Mouse (Mus musculus): ENCODE measurements at regions not wholly inside any gene's neighbourhood (a gene's known extent, or its start where the extent isn't known, plus 50 kb on each side); places are given as distances from the start of the nearest gene placed in this dataset.

DNA sequence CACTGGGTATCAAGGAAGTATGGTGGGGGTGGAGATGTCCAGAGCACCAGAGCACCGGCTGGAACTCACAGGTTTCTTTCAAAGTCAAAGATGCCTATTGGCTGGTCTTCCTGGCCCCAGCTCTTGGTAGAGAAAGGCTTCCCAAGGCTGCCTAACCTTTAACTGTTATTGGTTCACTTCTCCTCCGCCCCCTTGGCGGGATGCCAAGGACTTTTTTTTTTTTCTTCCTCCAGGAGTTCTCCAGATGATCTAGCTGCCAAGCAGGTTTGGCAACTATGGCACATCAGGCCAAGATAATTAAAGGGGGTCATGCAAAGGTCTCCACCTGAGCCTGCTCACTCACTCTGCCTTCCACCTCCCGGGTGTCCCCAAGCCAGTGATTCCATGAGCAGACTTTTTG is 67.5 kb downstream of the Sc5d start:
- DNase-seq (ENCODE audit: extremely low spot score in 1 of 2, low spot score in 1 of 2): no peak

DNA sequence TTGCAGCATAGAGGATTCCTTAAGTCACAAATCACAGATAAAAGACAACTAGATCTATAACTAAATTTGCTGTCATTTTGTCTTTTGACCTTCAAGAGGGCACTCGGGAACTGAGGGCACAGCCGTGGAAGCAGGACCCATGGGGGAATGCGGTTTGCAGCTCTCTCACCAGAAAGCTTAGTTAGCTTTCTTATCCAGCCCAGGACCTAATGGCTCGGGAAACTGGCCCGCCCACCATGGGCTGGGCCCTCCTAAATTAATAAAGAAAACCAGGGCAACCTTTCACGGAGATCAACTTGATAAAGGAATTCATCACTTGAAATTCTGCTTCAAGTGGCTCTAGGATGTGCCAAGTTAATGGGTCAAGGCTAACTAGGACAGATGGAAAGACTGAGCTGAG is 67.9 kb downstream of the Sc5d start:
- DNase-seq (ENCODE audit: extremely low spot score in 1 of 2, low spot score in 1 of 2): no peak

DNA sequence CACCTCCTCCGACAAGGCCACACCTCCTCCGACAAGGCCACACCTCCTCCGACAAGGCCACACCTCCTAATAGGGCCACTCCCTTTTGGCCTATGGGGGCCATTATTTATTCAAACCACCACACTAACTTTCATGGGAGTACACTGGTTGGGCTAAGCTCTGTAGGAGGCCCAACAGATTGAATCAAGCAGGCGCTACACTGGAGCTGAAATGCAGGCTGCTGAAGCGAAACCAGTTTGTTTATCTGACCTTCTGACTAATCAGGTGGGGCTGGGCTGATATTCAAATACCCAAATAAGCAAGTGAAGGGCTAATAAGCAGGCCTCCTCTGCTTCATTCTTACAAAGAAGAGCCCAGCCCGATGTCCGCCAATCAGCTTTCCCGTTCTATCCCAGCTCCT is 68.4 kb downstream of the Sc5d start:
- DNase-seq (ENCODE audit: extremely low spot score in 1 of 2, low spot score in 1 of 2): no peak

DNA sequence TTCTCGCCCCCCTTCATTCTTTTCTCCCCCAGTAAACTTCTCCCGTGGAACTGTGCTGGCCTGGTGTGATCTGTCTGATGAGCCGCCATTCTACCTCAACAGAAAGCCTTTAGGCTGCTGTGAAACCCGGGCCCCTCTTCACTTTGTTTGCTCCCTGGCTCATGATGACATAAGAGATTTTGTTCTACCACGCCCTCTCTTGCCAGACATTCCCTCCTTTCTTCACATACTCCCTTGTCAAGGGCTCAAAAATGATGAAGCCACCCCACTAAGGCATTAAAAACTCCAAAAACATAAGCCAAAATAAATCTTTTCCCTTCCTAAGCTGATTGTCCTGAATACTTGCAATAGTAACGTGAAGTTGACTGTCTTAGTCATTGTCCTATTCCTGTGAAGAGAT is 69.1 kb downstream of the Sc5d start:
- no peak for DNase-seq (ENCODE audit: extremely low spot score in 1 of 2, low spot score in 1 of 2)

DNA sequence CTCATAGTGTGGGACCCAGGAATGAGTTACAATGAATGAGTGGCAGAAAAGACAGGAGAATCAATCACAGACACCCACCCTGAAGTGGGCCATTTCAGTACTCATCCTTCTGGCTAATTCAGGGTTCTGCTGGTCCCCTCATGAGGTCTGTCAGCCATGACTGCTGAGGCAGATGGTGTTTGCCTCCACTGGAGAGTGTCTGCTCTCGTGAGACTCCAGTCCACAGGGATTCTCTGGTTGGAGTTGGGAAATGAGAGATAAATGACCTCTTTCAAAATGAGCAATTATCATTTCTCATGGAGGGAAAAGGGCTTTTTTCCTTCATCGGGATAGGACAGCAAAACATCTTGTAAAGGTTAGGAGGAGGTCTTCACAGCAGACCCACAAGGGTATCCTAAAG is 69.9 kb downstream of the Sc5d start:
- no peak for DNase-seq (ENCODE audit: extremely low spot score in 1 of 2, low spot score in 1 of 2)

DNA sequence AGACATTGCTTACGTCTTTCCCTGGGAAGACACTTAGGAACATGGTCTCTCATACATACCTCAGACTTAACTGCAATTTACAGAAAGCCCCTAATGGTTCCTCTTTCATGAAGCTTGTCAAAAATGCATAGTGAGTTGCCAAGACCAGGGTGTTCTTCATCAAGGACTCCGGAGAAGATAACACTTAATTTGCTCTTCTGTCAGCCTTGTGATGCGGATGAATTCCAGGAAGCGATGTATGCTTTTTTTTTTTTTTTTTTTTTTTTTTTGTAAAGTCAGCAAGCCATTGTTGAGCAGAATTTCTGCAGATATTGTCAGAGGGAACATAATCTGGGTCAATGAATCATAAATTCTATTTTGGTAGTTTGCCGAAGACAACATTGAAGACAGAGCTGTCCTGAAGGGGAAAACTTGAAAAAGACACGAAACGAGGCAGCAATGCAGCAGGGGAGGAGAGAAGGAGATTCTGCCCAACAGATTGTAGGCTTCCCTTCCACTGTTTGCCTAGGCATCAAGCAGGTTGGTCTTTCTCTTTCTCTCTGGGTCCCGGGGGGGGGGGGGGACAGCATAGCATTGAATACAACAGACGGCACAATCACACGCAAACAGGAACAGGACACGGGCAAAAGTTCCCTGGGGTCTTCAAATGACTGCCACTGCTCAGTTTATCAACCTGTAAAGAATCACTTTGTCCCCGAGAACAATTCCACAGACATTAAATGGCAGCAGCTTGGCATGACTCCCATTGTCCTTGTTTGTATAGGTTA is 69.1 kb upstream of the Sorl1 start:
- DNase-seq (ENCODE audit: extremely low spot score in 1 of 2, low spot score in 1 of 2): no peak

DNA sequence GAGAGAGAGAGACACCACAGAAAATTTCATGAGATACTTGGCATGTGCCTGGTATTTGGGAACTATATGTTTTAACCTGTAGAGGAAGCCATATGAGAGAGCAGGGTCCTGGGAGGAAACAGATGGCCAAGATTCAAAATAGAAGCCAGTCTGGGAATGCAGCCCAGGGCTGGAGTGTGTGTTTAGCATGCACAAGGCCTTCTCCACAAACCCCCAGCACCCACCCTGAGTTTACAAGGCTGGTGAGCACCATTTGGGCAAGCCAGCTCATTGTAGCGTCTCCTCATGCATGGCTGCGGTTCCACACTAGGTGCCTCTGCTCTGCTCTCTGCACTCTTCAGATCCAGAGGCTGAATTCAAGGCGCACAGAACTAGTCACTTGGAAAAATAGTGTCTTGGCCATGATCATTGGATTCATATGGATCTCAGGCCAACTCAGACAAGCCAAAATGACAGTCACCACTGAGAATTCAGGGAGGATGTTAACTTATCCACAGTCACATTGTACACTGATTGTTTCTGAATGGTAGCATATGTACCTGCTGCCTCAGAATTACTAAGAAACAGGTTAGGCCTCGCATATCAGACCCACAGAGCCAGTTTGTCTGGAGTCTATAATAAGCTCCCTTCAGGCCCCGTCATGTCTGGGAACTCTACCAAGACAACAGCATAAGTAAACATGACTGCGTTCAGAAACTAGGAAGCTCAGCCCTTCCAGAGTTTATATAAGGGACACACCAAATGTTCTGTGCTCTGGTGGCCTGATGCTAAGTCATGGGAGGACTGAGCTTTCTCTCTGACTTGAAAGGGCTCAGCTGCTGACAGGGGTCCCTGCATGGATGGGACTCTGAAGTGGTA is 63.5 kb upstream of the Sorl1 start:
- DNase-seq (ENCODE audit: extremely low spot score in 1 of 2, low spot score in 1 of 2): peak in 1 of 2 experiments; percentile 40

DNA sequence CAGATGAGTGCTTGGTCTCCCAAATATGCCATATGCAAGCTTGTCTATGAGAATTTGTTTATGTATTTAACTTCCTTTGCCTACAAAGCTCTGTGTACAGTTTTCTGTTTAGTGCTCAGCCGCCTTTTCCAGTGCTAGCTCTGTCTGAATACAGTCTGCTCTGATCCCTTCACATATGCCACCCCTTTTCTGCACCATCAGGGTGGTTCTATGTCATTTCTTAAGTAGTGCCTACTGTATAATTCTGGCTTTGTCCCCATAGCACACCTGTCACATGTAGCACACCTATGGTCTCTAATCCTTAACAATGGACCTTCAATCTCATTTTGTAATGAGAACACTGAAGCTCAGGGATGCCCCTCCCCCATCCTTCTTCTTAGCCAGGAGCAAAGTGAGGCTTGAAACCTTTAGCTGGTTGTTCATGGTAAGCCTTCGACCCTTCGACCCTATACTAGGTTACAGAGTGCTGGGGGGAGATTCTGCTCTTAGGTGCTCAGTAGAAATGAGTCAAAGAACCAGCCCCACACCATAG is 60.1 kb upstream of the Sorl1 start:
- DNase-seq (ENCODE audit: extremely low spot score in 1 of 2, low spot score in 1 of 2): no peak

DNA sequence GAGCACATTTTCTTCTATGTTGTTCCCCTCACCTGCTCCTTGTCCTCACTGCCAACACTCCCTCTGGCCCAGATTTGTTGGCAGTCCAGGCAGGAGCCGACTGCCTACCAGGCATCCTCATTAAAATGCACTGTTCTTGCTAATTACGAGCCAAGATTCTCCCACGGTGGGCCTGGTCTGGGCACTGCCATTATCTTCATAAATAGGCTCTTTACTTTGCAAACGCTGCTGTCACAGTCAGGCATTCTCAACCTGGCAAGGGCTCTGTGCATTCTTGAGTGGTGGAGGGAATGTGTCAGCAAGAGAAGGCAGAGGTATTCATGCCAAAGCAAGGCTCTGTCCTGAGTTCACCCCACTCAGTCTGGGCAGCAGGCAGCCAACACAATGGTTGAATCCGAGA is 59.4 kb upstream of the Sorl1 start:
- DNase-seq (ENCODE audit: extremely low spot score in 1 of 2, low spot score in 1 of 2): peak; percentile 21 to 45

DNA sequence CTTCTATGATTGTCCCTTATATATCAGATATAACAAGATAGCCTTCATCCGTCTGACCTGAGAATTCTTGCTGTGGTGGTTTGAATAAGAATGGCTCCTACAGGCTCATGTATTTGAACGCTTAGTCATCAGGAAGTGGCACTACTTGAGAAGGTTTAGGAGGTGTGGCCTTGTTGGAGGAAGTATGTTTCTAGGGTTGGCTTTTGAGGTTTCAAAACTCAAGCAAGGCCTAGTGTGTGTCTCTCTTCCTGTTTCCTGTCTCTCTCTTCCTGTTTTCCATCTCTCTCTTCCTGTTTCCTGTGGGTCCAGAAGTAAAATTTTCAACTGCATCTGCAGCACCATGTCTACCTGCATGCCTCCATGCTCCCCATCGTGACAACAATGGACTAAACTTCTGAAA is 58.3 kb upstream of the Sorl1 start:
- no peak for DNase-seq (ENCODE audit: extremely low spot score in 1 of 2, low spot score in 1 of 2)

DNA sequence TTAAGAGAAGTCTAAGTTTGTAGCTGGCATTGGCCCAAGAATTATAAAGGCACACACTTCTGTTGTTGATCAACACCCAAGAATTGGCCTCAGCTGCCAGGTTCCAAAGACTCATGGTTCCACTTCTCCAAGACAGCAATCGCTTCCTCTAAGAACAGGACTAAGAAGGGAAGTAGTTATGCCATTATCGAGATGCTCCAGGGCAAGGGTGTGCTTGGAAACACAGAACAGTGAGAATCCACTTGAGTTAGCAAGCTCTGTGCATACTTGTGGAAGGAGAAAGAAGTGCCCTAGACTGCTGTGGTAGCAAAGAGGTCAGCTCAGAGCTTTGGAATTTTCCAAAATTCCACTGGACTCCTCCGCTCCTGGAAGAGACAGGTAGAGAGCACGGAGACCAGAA is 56.1 kb upstream of the Sorl1 start:
- no peak for DNase-seq (ENCODE audit: extremely low spot score in 1 of 2, low spot score in 1 of 2)

DNA sequence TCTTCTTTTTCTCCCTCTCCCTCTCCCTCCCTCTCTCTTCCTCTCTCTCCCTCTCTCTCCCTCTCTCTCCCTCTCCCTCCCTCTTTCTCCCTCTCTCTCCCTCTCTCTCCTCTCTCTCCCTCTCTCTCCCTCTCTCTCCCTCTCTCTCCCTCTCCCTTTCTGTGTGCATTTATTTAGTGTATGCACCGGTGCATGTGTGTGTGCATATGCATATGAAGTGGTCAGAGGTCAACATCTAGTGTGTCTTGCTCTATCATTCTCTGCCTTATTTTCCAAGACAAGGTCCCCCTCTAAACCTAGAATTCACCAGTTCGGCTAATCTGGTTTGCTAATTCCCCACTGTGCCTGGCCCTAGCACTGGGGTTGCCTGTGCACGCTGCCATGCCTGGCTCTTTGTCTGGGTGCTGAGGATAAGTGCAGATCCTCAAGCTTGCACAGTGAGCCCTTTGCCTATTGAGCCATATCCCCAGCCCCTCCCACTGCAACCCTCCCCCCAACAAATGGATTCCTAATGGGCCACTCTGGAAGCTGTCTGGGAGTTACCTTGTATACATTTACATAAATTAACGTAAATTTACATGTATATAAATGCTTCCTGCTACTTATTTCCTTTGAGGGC is 54.8 kb upstream of the Sorl1 start:
- DNase-seq (ENCODE audit: extremely low spot score in 1 of 2, low spot score in 1 of 2): no peak

DNA sequence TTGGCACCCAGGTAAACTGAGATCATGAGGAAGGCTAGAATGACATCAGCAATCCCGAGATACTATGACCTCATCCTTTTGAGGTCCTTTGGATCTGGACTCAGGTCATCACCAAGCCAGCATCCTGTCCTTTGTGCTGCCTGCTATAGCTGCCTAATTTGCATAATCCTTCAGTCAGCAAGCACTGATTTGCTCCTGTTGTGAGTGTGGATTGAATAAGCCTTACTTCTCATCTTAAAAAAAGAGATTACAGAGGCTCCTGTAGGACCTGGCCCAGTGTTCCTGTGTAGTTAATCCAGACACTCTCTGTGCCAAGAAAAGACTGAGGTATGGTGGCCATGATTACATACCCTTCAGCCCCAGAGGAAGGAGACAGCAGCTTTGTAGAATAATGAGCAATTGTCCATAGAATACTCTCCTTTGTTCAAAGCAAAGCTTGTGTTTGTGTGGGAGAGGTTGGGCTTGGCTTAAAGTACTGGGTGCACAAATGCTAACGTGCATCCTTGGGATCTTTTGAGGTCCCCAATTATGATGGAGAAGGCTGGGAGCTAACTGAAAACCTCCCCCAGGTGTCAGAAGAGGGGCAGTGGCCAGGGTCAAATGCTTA is 50.4 kb upstream of the Sorl1 start:
- DNase-seq (ENCODE audit: extremely low spot score in 1 of 2, low spot score in 1 of 2): no peak

Data from layer of hippocampus, postnatal 25 days (tissue).